Mouse (Mus musculus) liver, postnatal 0 days (tissue): Measurements from ENCODE around the gene Usp42. TPM values are rescaled to one million over a fixed set of nuclear protein-coding genes. Genes with fewer than 3 reads are reported as not detected.
A peak's percentile ranks its signal among the peaks of the same experiment; 100 is the strongest.

ENCODE experiments used
- ATAC-seq: fragments of 200-750 bp; cut with Nextera tagmentation; 2 replicates; pipeline ENCODE4 v1.8.0; 2017; ENCODE audit warnings: mild to moderate bottlenecking, moderate library complexity
- DNase-seq: peaks from one replicate; pipeline ENCODE4 v3.0.0-alpha.2; 2016
- H3K27ac ChIP-seq: fragments of 300-500 bp; sonication (generic); 2 replicates; pipeline ENCODE4 v1.5.1; 2014; ENCODE audit warnings: antibody characterized with exemption, moderate library complexity, mild to moderate bottlenecking, low read depth
- H3K27me3 ChIP-seq: fragments of 300-500 bp; sonication (generic); 2 replicates; pipeline ENCODE4 v1.6.1; 2014; ENCODE audit warnings: low read length, control low read depth, mixed read lengths; ENCODE audit not compliant: insufficient read depth
- H3K36me3 ChIP-seq: fragments of 300-500 bp; sonication (generic); replicated peaks from 2 replicates; pipeline ENCODE4 v1.6.1; 2014; ENCODE audit warnings: mild to moderate bottlenecking, control low read depth, low read length, moderate library complexity, mixed read lengths; ENCODE audit not compliant: insufficient read depth
- H3K4me1 ChIP-seq: fragments of 300-500 bp; sonication (generic); 2 replicates; pipeline ENCODE4 v1.6.1; 2014; ENCODE audit warnings: antibody characterized with exemption, mild to moderate bottlenecking, control low read depth; ENCODE audit not compliant: insufficient read depth
- H3K4me2 ChIP-seq: fragments of 300-500 bp; sonication (generic); 2 replicates; pipeline ENCODE4 v1.6.1; 2014; ENCODE audit warnings: low read depth, mild to moderate bottlenecking, low read length, moderate library complexity, mixed read lengths
- H3K4me3 ChIP-seq: fragments of 300-500 bp; sonication (generic); 2 replicates; pipeline ENCODE4 v1.5.1; 2014; ENCODE audit warnings: low read depth, low read length
- H3K9ac ChIP-seq: fragments of 300-500 bp; sonication (generic); replicated peaks from 2 replicates; pipeline ENCODE4 v1.6.1; 2014; ENCODE audit warnings: mild to moderate bottlenecking, moderate library complexity
- H3K9me3 ChIP-seq: fragments of 300-500 bp; sonication (generic); 2 replicates; pipeline ENCODE4 v1.6.1; 2016; ENCODE audit warnings: mild to moderate bottlenecking, control low read depth, low read length, mixed read lengths
- CTCF ChIP-seq: sonication (generic); IDR thresholded peaks from 2 replicates; pipeline ENCODE4 v1.5.1; 2016; ENCODE audit warnings: antibody characterized with exemption, low read depth
- EP300 ChIP-seq: IDR thresholded peaks from 2 replicates; pipeline ENCODE4 v1.6.1; 2016; ENCODE audit warnings: antibody characterized with exemption, low read depth, mild to moderate bottlenecking
- WGBS: fragments of 180-500 bp; shearing (Covaris S2); extraction: QIAGEN DNeasy Blood & Tissue Kit; methylation state at CpG from one replicate; pipeline ENCODE4 v1.1.7; 2014; ENCODE audit not compliant: insufficient replicate concordance; 5-methylcytosine and 5-hydroxymethylcytosine counted together
- polyA plus RNA-seq: library from polyadenylated mRNA; unstranded; fragments of >200 nt; fragmentation: Nextera tagmentation; extraction: Ambion mirVana; gene quantifications from 2 replicates; pipeline ENCODE4 v1.2.1, GENCODE M21; 2015

Usp42 gene
- polyA plus RNA-seq, 1 experiment from 2014 or later, result 2.7 TPM

DNA sequence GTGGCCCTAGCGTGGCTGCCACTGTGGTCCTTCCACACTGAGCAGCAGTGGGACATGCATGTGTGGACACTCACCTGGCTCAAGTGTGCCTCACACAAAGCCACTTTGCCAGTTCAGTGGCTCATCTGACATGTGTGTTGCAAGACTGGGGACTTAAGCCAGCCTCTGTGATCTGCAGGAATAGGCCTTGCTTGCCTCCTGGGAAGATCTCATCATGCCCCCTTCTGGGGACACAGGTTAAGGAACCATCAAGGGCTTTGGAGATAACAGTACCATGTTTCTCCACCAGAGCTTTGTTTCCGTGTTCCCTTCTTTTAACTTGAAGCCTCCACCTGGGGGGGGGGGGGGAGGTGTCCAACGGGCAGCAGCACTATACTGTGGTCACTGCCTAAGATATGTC, 35.8 kb downstream of the Usp42 start:
- H3K27ac ChIP-seq, result no peak overlapping the region
- peaks cover 49% of the 10 kb centered on the region for H3K36me3 ChIP-seq
- H3K4me2 ChIP-seq, result no peak overlapping the region
- TF ChIP-seq EP300 (no peak), CTCF (peak; percentile 58)
- 53% methylated on average over 3 of the region's 3 CpGs for WGBS
- H3K27me3 ChIP-seq, result no peaks in the 10 kb centered on the region
- H3K4me3 ChIP-seq, result no peak overlapping the region
- H3K9ac ChIP-seq, result no peak overlapping the region
- H3K9me3 ChIP-seq, result no peaks in the 10 kb centered on the region
- peaks cover 26% of the 10 kb centered on the region for H3K4me1 ChIP-seq
- ATAC-seq, result no peak
- DNase-seq, result no peak

DNA sequence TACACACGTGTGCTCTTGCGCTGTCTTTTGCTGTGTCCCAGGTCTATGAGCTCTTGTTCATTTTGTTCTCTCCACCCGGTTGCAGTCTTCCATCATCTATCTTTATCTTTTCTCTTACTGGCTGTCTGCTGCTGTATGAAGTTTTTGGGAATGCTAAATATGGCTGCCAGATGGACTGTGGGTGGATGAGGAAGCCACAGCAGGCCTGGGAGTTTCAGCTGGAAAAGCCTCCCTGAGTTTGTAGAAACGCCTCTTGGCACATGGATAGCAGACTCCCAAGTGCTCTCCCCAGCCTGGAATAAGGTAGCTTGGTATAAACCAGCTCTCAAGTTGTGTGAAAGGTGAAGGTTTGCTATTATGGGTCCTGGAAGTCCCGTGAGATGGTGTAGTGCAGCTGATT, 41.2 kb downstream of the Usp42 start:
- no peak for DNase-seq
- 88% methylated on average over 5 of the region's 5 CpGs for WGBS
- H3K4me2 ChIP-seq, result no peak overlapping the region
- peaks cover 41% of the 10 kb centered on the region for H3K36me3 ChIP-seq
- TF ChIP-seq EP300 (no peak), CTCF (no peak)
- no peaks in the 10 kb centered on the region for H3K27me3 ChIP-seq
- no peaks in the 10 kb centered on the region for H3K4me1 ChIP-seq
- no peak overlapping the region for H3K4me3 ChIP-seq
- H3K27ac ChIP-seq, result no peak overlapping the region
- no peak for ATAC-seq
- no peak overlapping the region for H3K9ac ChIP-seq
- no peaks in the 10 kb centered on the region for H3K9me3 ChIP-seq

DNA sequence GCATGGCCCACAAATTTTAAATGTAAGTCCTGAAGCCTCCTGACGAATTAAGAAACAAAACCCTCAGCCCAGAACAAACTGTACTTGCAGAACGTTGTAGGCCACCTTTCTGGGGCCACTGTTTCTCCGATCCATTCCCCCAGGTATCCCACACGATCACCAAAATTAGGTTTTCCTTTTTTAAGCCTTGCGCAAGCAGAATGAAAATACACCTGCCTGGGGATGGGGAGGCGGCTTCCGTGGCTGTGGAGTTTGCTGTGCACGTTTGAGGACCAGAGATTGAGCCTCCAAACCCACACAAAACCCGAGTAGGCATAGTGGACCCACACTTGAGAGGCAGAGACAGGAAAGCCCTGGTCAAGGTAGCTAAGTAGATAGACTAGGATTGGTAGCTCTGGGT, 41.7 kb downstream of the Usp42 start:
- WGBS, result 83% methylated on average over 9 of the region's 9 CpGs
- no peak for TF ChIP-seq CTCF
- no peak for TF ChIP-seq EP300
- H3K4me1 ChIP-seq, result no peaks in the 10 kb centered on the region
- H3K27me3 ChIP-seq, result no peaks in the 10 kb centered on the region
- H3K4me2 ChIP-seq, result no peak overlapping the region
- no peak overlapping the region for H3K9ac ChIP-seq
- DNase-seq (no peak), ATAC-seq (no peak)
- no peaks in the 10 kb centered on the region for H3K9me3 ChIP-seq
- no peak overlapping the region for H3K27ac ChIP-seq
- H3K4me3 ChIP-seq, result no peak overlapping the region
- peaks cover 41% of the 10 kb centered on the region for H3K36me3 ChIP-seq

DNA sequence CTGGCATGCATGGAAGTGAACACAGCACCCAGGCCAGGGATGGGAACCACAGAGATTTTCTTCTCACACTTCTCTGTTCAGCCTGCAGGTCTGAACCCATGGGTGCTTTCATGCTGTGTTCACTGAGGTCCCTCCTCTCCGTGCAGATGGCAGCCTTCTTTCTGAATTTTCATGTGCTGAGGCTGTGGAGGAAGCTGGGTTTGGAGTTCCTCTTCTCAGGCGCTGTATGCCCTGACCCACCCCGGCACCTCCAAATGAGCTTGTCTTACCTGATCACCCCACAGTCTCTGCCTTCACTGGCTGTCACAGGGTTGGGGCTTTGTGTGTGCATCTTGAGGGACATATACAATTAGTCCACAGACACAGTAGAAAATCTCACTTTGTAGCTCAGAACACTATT, 44.5 kb downstream of the Usp42 start:
- no peak overlapping the region for H3K9ac ChIP-seq
- H3K4me3 ChIP-seq, result no peak overlapping the region
- 73% methylated on average over 3 of the region's 3 CpGs for WGBS
- ATAC-seq (no peak), DNase-seq (no peak)
- no peaks in the 10 kb centered on the region for H3K9me3 ChIP-seq
- H3K4me2 ChIP-seq, result no peak overlapping the region
- H3K27me3 ChIP-seq, result no peaks in the 10 kb centered on the region
- no peaks in the 10 kb centered on the region for H3K4me1 ChIP-seq
- peaks cover 19% of the 10 kb centered on the region for H3K36me3 ChIP-seq
- TF ChIP-seq CTCF, result no peak
- no peak for TF ChIP-seq EP300
- no peak overlapping the region for H3K27ac ChIP-seq

- TF ChIP-seq CTCF, result 0 out of 2 replicates have a peak, but pooled peaks have one; percentile 6
- no peak for TF ChIP-seq EP300
- Histone ChIP-seq H3K4me1 (no peaks in the 10 kb centered on the region), H3K9me3 (no peaks in the 10 kb centered on the region), H3K4me3 (no peak overlapping the region), H3K27ac (no peak overlapping the region), H3K9ac (no peak overlapping the region), H3K4me2 (no peak overlapping the region), H3K36me3 (peaks cover 18% of the 10 kb centered on the region), H3K27me3 (no peaks in the 10 kb centered on the region)
- WGBS, result 87% methylated on average over 3 of the region's 3 CpGs
- DNase-seq (no peak), ATAC-seq (no peak)
These were observed 45.6 kb downstream of the Usp42 start for GRCm38 (mm10) chr5:143686456-143686855.

- Histone ChIP-seq H3K4me3 (no peak overlapping the region), H3K9me3 (no peaks in the 10 kb centered on the region), H3K4me1 (0 out of 2 replicates have a peak, but pooled peaks cover 2% of the 10 kb centered on the region), H3K9ac (no peak overlapping the region), H3K27me3 (no peaks in the 10 kb centered on the region), H3K4me2 (no peak overlapping the region), H3K36me3 (peaks cover 18% of the 10 kb centered on the region), H3K27ac (no peak overlapping the region)
- TF ChIP-seq CTCF, result no peak
- 75% methylated on average over 8 of the region's 8 CpGs for WGBS
- no peak for ATAC-seq
- no peak for DNase-seq
These were observed 47.1 kb downstream of the Usp42 start for GRCm38 (mm10) chr5:143684911-143685390.

- H3K9me3 ChIP-seq, result no peaks in the 10 kb centered on the region
- H3K4me3 ChIP-seq, result no peak overlapping the region
- TF ChIP-seq CTCF (no peak), EP300 (no peak)
- WGBS, result 80% methylated on average over 6 of the region's 6 CpGs
- ATAC-seq, result no peak
- no peaks in the 10 kb centered on the region for H3K27me3 ChIP-seq
- H3K4me2 ChIP-seq, result no peak overlapping the region
- H3K27ac ChIP-seq, result no peak overlapping the region
- DNase-seq, result no peak
- peaks cover 4% of the 10 kb centered on the region; the same call in 1 of the 2 replicates for H3K4me1 ChIP-seq
- peaks cover 15% of the 10 kb centered on the region for H3K36me3 ChIP-seq
- no peak overlapping the region for H3K9ac ChIP-seq
These were observed 48.4 kb downstream of the Usp42 start for GRCm38 (mm10) chr5:143683696-143684095.
